Mouse (Mus musculus) E14TG2a.4 (cell line): ENCODE measurements at regions not wholly inside any gene's neighbourhood (a gene's known extent, or its start where the extent isn't known, plus 50 kb on each side); places are given as distances from the start of the nearest gene placed in this dataset.

Experiments
- CTCF ChIP-seq: conservative IDR thresholded peaks from 2 replicates; pipeline ENCODE4 v1.5.1; 2014; ENCODE audit warnings: low read length
- NANOG ChIP-seq: IDR thresholded peaks from 2 replicates; pipeline ENCODE4 v1.6.1; 2014; ENCODE audit warnings: borderline replicate concordance, low read length, mixed read lengths

- no peak for TF ChIP-seq CTCF
- no peak for TF ChIP-seq NANOG
Measured at GRCm38 (mm10) chr3:56281507-56281906, 98.0 kb upstream of the Nbea start.
